ENCODE assay signal across 9 mouse cellular contexts in the genomic region with DNA sequence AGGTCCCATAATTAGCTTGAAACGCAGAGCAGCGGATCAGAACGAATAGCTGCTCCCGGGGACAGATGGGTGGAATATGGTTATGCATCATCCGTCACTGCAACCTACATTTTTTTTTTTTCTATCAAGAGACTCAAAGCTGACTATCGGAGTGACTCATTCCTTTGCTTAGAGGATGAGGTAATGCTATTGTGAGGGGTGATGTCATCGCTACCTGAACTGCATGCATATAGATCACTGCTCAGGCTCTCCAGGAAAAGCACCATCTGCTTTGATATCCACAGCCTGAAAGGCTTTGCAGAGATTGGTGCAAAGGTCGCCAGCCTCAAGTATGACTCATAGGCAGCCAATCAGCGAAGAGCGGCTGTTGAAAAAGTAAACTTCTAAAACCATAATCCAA. TPM values are rescaled to one million over a fixed set of nuclear protein-coding genes. Genes with fewer than 3 reads are reported as not detected.
DNase-seq lines count a peak whose midpoint lies in the region; ATAC-seq and TF ChIP-seq lines count a peak whose summit lies in the region.
"Had no signal": no experiment of that assay in that cellular context is flagged by ENCODE, and none has a peak within 500 bp of the region (broad histone marks: within the 10 kb centered on the region; RNA-seq: fewer than 3 reads in every experiment).

No protein-coding gene starts in this region.

- no peaks in the 10 kb centered on the region for H3K4me1 ChIP-seq in liver, embryonic 11.5 days (replicated peaks; ENCODE audit: control insufficient read depth, insufficient read depth, low read length)
- no peaks in the 10 kb centered on the region for H3K4me1 ChIP-seq in embryonic facial prominence, embryonic 14.5 days (ENCODE audit: control insufficient read depth, insufficient read depth, low read length)
- no peaks in the 10 kb centered on the region for H3K4me1 ChIP-seq in hindbrain, postnatal 0 days (ENCODE audit: insufficient read depth, low read length)

- H3K36me3 ChIP-seq in liver, embryonic 11.5 days (ENCODE audit: control insufficient read depth, insufficient read depth, low read length), result no peaks in the 10 kb centered on the region
- no peaks in the 10 kb centered on the region for H3K36me3 ChIP-seq in embryonic facial prominence, embryonic 14.5 days (ENCODE audit: control insufficient read depth, insufficient read depth, low read length)
- no peaks in the 10 kb centered on the region for H3K36me3 ChIP-seq in hindbrain, postnatal 0 days (ENCODE audit: insufficient read depth, low read length)

- H3K27me3 ChIP-seq in liver, embryonic 11.5 days (replicated peaks; ENCODE audit: control insufficient read depth, insufficient read depth, low read length), result no peaks in the 10 kb centered on the region
- H3K27me3 ChIP-seq in embryonic facial prominence, embryonic 14.5 days (replicated peaks; ENCODE audit: control insufficient read depth, insufficient read depth, low read length), result no peaks in the 10 kb centered on the region
- no peaks in the 10 kb centered on the region for H3K27me3 ChIP-seq in hindbrain, postnatal 0 days (ENCODE audit: insufficient read depth, low read length)

- H3K9ac ChIP-seq in liver, embryonic 11.5 days (ENCODE audit: low read depth, low read length), result no peak overlapping the region
- no peak overlapping the region for H3K9ac ChIP-seq in embryonic facial prominence, embryonic 14.5 days (ENCODE audit: low read depth, low read length)
- H3K9ac ChIP-seq in hindbrain, postnatal 0 days (replicated peaks; ENCODE audit: low read length), result no peak overlapping the region

- 73% methylated on average over 10 of the region's 10 CpGs for WGBS in liver, embryonic 11.5 days
- 61% methylated on average over 10 of the region's 10 CpGs for WGBS in embryonic facial prominence, embryonic 14.5 days
- 55% methylated on average over 10 of the region's 10 CpGs for WGBS in hindbrain, postnatal 0 days

- no peak for DNase-seq in liver, embryonic 11.5 days (ENCODE audit: low spot score)
- DNase-seq in liver, result no peak
- peak; percentile 71 for DNase-seq in embryonic facial prominence, embryonic 14.5 days (ENCODE audit: low spot score)
- peak; percentile 63 for DNase-seq in hindbrain, postnatal 0 days (ENCODE audit: low spot score)
- peak; percentile 52 for DNase-seq in mesoderm, embryonic 11.5 days (ENCODE audit: low read depth, low spot score)
- peak; percentile 85 for DNase-seq in telencephalon, adult 2 months (ENCODE audit: low read depth, low spot score)

- H3K9me3 ChIP-seq in liver, embryonic 11.5 days (ENCODE audit: control insufficient read depth, low read length), result no peaks in the 10 kb centered on the region
- no peaks in the 10 kb centered on the region for H3K9me3 ChIP-seq in embryonic facial prominence, embryonic 14.5 days (ENCODE audit: control insufficient read depth, low read length)
- H3K9me3 ChIP-seq in hindbrain, postnatal 0 days (ENCODE audit: low read length), result no peaks in the 10 kb centered on the region

- no peak overlapping the region for H3K4me2 ChIP-seq in liver, embryonic 11.5 days
- no peak overlapping the region for H3K4me2 ChIP-seq in embryonic facial prominence, embryonic 14.5 days (ENCODE audit: low read depth, low read length)
- peak overlapping the region; percentile 16; the same call in 1 of the 2 replicates for H3K4me2 ChIP-seq in hindbrain, postnatal 0 days (ENCODE audit: low read depth, low read length)

- ATAC-seq in liver, embryonic 11.5 days (replicated peaks; ENCODE audit: low FRiP score), result peak; percentile 45; the same call in 1 of the 2 replicates
- ATAC-seq in activated CD4-positive, CD25-positive, alpha-beta regulatory T cell, adult 4 months, result peak; percentile 94
- peak; percentile 92; the same call in 1 of the 2 replicates for ATAC-seq in embryonic facial prominence, embryonic 14.5 days (ENCODE audit: low read depth)
- ATAC-seq in hindbrain, postnatal 0 days, result peak; percentile 95
- no peak for ATAC-seq in erythroblast, adult 5-6 weeks (replicated peaks; ENCODE audit: low FRiP score, poor library complexity, severe bottlenecking)

- no peak overlapping the region for H3K4me3 ChIP-seq in liver, embryonic 11.5 days (ENCODE audit: low read depth, low read length)
- no peak overlapping the region for H3K4me3 ChIP-seq in embryonic facial prominence, embryonic 14.5 days (ENCODE audit: low read depth, low read length)
- no peak overlapping the region for H3K4me3 ChIP-seq in hindbrain, postnatal 0 days (ENCODE audit: low read length)

- H3K27ac ChIP-seq in liver, embryonic 11.5 days (ENCODE audit: low read depth, low read length), result no peak overlapping the region
- no peak overlapping the region for H3K27ac ChIP-seq in embryonic facial prominence, embryonic 14.5 days (replicated peaks; ENCODE audit: low read depth, low read length)
- H3K27ac ChIP-seq in hindbrain, postnatal 0 days, result peak overlapping the region; percentile 36; the same call in 1 of the 2 replicates
- H3K27ac ChIP-seq: macrophage had no signal

- TF ChIP-seq CTCF in hindbrain, postnatal 0 days (IDR thresholded peaks at IDR 0.05; ENCODE audit: low read depth), result no peak

RNA-seq across cellular contexts. Expression of a gene that starts 27.8 kb away (rescaled TPM):
- 6.1 and 7.4 TPM in 2 replicates for polyA plus RNA-seq in liver, embryonic 11.5 days (2014; fragmentation: Nextera tagmentation; extraction: Ambion mirVana)
- polyA plus RNA-seq in activated CD4-positive, CD25-positive, alpha-beta regulatory T cell, adult 4 months (2017; shearing (Covaris generic)), result 1 to 10 TPM; 2.4 to 4.6 TPM
- polyA plus RNA-seq in embryonic facial prominence, embryonic 14.5 days (2014; fragmentation: Nextera tagmentation; extraction: Ambion mirVana), result 13.0 and 15.9 TPM in 2 replicates
- total RNA-seq in hindbrain, postnatal 0 days (2014; rRNA removed), result 18.3 and 25.6 TPM in 2 replicates
- 7.6 and 8.2 TPM in 2 replicates for polyA plus RNA-seq in hindbrain, postnatal 0 days (2015; fragmentation: Nextera tagmentation; extraction: Ambion mirVana)
- total RNA-seq in erythroblast, adult 5-6 weeks (2015; ENCODE audit: low replicate concordance), result 2.7 and 7.1 TPM in 2 replicates
- 7.2 and 7.8 TPM in 2 replicates for total RNA-seq in erythroblast, adult 5-6 weeks (2017; ENCODE audit: low replicate concordance)

RNA-seq across cellular contexts. Expression of a gene that starts 46.6 kb away (rescaled TPM):
- polyA plus RNA-seq in liver, embryonic 11.5 days (2014; fragmentation: Nextera tagmentation; extraction: Ambion mirVana), result not detected in 2 replicates
- not detected for polyA plus RNA-seq in activated CD4-positive, CD25-positive, alpha-beta regulatory T cell, adult 4 months (2017; shearing (Covaris generic))
- polyA plus RNA-seq in embryonic facial prominence, embryonic 14.5 days (2014; fragmentation: Nextera tagmentation; extraction: Ambion mirVana), result not detected in 2 replicates
- not detected in 2 replicates for total RNA-seq in hindbrain, postnatal 0 days (2014; rRNA removed)
- polyA plus RNA-seq in hindbrain, postnatal 0 days (2015; fragmentation: Nextera tagmentation; extraction: Ambion mirVana), result not detected in 2 replicates
- not detected in 2 replicates for total RNA-seq in erythroblast, adult 5-6 weeks (2015; ENCODE audit: low replicate concordance)
- total RNA-seq in erythroblast, adult 5-6 weeks (2017; ENCODE audit: low replicate concordance), result not detected in 2 replicates
- polyA plus RNA-seq: macrophage had no signal

Comparison
In these comparisons a context has a peak if more than half of its experiments do, and no peak if none do; other contexts are left out.
1. DNase-seq: peak in embryonic facial prominence, embryonic 14.5 days (single experiment), hindbrain, postnatal 0 days (single experiment), mesoderm, embryonic 11.5 days (single experiment) and telencephalon, adult 2 months (single experiment); none in liver, embryonic 11.5 days (single experiment) and liver (single experiment).